Mouse (Mus musculus): Measurements from ENCODE around the gene Lrp6.

GRCm38 (mm10) chr6:134442219-134442618, 124.5 kb downstream of the Lrp6 start:
- TF ChIP-seq POLR2A (IDR thresholded peaks at IDR 0.05; ENCODE audit: borderline replicate concordance, extremely low read depth, low read depth, low read length), result no peak
- TF ChIP-seq CTCF (IDR thresholded peaks at IDR 0.05; ENCODE audit: insufficient read depth, low read length), result no peak

Data from lung, adult 2 months (tissue).